Mouse (Mus musculus) spleen, embryonic (tissue): ENCODE results near the gene Slc4a8.
"Not testable (repeated sequence)": the region's sequence is repeated elsewhere in the genome, so short reads cannot be mapped to it uniquely, and the experiment has no call there.

Experiments
- CTCF ChIA-PET: fragments of 350-600 bp; sonication (Branson Sonifier 250); formaldehyde crosslinking; loops from one replicate; lab custom pipeline; 2022; lab: Charles Lee

Gene Slc4a8

DNA sequence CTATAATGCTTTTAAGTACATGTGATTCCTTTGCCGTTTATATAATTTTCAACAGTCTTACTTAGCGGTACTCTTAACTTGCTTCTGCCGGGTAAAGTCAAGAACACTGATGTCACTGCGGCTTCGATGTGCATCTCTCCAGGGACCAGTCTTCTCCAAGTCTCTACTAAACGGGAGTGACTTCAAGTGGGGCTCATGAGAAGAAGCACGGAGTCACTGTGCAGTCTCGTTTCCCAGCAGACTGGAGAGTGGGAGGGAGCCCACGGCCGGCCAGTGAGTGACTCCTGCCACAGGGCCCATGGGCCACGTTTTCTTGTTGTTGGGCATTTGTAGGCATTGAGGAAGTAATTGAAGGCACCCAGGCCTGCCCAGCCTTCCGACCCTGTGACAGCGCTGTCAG lies 6.3 kb downstream of the Slc4a8 start:
- CTCF ChIA-PET = interaction anchor here (0.7 kb wide), 1 partner anchor 147 kb away, joined by 3 read pairs; no protein-coding TSS in a partner anchor

DNA sequence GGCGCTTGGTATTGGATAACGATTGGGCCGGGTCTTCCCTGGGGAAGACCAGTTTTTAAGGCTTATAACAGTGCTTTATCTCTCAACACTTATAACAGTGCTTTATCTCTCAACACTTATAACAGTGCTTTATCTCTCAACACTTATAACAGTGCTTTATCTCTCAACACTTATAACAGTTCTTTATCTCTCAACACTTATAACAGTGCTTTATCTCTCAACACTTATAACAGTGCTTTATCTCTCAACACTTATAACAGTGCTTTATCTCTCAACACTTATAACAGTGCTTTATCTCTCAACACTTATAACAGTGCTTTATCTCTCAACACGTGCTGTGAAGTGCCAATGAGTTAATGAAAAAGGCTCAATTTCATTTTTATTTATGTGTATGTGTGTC lies 7.5 kb downstream of the Slc4a8 start:
- CTCF ChIA-PET = not testable (repeated sequence)

DNA sequence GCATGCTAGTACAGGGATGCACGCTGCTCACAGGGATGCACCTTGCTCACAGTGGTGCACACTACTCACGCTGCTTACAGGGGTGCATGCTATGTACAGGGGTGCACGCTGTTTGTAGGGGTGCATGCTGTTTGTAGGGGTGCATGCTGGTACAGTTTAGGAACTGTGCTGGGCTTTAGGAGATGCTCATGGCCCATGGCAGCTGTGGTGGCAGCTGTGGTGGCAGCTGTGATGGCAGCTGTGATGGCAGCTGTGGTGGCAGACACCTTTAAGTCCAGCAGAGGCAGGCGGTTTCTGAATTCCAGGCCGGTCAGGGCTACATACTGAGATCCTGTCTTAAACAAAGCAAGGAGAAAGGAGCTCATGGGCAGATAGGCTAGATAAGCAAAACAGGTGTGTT lies 8.8 kb downstream of the Slc4a8 start:
- CTCF ChIA-PET = no interaction called here

DNA sequence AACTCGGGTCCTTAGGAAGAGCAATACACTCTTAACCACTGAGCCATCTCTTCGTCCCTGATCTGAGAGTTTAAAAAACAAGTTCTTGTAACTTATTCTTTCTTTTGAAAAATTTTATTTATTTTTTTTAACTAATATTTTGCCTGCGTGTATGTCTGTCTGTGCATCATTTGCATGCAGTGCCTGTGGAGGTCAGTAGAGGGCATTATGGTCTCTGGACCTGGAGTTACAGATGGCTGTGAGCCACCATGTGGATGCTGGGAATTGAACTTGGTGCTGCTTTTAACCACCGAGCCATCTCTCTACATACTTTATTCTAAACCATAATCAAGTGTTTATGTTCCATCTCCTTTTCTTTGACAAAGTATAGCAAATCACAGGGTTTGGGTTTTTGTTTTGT lies 11.1 kb downstream of the Slc4a8 start:
- CTCF ChIA-PET = no interaction called here

DNA sequence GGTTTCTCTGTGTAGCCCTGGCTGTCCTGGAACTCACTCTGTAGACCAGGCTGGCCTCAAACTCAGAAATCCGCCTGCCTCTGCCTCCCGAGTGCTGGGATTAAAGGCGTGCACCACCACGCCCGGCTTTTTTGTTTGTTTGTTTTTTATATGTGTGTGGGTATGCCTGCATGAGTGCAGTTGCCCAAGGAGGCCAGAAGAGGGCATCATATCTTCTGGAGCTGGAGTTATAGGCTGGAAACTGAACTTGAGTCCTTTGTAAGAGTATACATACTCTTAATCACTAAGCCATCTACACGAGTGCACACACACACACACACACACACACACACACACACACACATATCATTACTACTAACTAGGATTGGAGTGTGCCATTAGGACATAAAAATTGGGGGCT lies 12.3 kb downstream of the Slc4a8 start:
- CTCF ChIA-PET = not testable (repeated sequence)

DNA sequence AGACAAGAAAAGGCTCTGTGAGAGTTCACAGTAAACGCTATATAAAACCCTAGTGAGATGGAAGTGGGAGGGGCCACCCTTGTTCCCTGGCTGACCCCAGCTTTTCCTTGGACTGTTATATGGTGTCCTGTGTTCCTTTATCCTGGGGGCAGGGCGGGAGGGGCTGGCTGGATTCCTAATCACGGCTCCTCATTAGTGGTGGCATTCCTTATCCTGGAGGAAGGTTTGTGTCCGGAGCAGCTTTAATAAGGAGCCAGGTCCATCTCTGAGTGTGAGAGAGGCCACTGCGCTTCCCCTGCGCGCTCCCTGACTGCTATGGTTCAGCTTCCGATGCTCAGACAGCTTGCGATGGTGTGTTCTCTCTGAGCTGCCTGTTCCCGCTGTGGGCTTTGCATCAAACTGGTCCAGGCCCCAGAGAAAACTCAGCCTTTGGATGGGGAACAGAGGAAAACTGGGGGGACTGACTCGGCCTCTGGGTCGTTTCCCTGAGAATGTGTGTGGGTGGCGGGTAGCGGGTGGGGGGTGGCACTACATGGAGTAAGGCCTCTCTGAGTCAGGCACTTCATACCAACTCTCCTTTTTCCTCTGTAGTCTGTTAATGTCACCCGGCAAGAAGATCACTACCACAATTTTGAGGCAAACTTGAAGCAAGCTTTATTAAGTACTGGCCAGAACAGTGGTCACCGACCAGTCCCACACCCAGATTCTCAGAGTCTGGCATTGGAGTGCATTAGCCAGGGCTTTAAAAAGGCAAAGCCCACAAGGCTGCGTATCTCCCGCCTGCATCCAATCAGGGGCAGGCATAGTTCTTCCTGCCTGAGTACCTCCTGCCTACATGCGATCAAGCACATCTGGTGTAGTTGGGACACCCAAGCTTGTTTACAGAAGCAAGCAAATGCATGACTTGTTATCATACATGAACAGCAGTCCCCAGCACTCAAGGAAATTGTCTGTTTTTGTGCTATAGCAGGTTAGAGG lies 13.9 kb downstream of the Slc4a8 start:
- CTCF ChIA-PET = no interaction called here

DNA sequence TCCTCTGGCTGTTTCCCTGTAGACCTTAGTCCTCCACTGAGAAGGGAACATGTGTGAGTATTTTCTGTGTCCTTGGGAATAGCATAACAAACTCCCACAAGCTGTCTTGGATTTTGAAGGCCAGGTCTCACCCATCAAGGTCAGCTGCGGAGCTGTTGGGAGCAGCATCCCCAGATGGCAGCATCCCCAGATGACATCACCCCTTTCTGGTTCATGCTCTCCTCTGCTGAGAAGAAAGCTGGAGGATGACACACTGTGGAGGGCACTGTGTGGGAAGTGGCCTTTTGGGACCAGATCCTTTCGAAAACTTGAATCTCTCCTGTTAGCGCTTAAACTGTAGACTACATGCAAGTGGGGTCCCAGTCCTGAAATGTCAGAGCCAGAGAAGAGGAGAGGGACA lies 14.9 kb downstream of the Slc4a8 start:
- CTCF ChIA-PET = interaction anchor here (0.6 kb wide), 1 partner anchor 365 kb away, joined by 3 read pairs; no protein-coding TSS in a partner anchor

DNA sequence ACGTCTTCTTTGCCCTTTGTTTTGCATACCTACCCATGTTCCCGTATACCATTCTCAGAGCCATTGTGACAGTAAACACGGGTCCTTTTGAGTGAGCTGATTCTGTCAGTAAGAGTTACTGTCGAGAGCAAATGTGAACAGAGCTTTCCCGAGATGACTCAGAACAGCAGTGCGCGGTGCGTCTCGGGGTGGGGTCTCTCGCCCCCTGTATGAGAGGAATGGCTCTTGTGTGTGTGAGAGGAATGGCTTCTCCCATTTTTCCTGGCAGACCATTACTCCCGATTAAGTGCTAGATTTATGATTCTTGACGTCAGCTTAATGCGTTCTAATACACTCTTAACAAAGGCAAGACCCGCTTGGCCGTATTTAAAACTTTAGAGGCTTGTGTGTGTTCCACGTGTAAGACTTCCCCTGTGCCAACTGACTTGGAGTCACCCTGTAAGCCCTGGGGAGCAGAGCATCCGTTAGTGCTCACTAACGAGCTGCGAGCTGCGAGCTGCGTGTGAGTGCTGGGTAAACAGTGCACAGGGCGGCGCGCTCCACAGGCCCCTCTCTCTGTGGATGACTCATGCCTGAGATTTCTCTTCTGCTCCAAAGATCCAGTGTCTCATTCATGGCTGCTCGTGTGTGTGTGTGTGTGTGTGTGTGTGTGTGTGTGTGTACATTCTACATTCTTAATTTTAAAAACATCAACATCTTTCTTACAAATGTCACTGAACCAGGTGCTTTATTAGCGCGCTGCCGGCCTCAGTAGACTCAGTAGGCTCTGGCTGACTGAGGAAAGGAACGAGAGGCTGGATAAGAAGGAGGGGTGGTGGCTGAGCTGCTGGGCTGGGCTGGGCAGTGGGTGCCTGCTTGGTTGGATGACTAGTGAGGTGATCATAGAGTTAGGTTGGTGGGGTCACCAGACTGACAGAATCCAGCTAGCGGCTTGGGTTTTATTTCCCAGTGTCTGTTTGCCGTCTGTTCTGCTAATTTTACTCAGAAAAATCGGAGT lies 15.8 kb downstream of the Slc4a8 start:
- CTCF ChIA-PET = no interaction called here

DNA sequence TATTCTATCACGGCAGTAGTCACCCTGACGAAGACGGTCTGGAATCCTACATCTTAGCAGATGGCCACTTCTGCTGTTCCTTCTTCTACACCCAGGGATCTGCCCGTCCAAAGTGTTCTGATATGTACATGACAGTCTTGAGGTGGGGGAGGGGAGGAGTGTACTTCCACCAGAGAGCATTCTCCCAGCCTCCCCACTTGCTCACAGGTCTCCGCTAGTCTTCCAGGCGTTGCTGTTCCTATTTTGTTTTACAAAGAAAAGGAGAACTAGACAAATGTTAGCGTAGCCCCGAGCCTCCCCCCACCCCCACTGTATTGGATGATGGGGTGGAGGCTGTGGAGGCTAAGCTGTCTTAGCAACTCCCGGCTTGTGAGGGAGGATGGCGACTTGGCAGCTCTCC lies 18.3 kb downstream of the Slc4a8 start:
- CTCF ChIA-PET = interaction anchor here (0.6 kb wide), 1 partner anchor 51 kb away, joined by 9 read pairs; no protein-coding TSS in a partner anchor

DNA sequence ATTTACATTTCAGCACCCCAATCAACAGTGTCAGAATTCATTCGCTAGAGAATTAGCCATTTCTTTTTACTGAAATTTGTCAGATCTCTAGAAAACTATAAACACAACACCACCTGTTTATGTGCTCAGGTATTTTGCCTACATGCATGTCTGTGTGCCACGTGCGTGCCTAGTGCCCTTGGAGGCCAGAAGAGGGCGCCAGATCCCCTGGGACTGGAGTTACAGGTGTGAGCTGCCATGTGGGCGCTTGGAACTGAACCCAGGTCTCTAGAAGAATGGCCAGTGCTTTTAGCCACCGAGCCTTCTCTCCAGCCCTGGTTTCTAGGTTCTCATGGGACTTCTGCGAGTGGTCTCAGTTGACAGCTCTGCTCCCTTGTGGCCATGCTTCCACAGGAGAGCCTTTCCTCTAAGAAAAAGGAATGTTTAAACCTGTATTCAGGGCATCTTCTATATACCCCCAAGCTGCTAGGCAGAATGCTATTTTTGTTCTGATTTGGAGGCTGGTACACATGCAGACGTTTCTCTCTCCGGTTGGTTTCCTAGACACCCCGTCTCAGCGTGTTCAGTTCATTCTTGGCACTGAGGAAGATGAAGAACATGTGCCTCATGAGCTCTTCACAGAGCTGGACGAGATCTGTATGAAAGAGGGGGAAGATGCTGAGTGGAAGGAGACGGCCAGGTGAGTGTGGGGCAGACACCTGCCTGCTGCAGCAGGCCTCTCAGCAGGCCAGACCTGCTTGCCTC lies 21.9 kb downstream of the Slc4a8 start:
- CTCF ChIA-PET = no interaction called here

DNA sequence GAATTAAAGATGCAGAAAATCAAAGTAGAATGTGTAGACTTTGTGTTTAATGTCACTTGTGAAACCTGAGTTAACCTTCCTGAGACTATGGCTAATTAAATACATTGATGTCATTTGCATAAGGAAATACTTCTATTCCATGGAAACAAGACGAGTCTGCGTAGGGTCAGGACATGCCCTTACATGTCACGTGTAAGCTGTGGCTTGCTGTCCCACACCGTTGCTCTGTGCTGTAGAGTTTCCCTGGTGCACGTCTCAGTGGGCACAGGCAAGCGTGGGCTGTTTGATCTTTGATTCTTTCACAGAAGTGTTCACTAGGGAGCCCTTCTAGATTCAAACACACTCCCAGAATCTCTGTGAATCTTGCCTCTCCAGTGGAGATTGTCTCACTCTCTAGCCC lies 28.7 kb downstream of the Slc4a8 start:
- CTCF ChIA-PET = no interaction called here

DNA sequence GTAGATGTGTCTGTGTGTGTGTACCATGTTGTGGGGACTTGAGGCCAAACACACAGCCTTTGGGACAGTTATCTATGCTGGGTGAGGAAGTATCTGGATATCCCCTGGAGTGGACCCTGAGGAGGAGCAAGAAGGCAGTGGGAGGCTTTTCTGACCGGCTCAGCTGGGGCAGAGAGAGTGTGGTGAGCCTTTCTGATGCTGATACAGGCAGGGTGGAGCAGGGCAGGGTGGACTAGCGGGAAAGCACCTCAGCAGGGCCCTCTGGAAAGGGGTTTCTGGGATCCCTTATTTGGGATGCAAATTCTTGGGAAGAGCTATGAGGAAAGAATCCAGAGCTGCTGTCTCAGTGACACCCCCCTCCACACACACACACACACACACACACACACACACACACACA lies 30.8 kb downstream of the Slc4a8 start:
- CTCF ChIA-PET = no interaction called here

DNA sequence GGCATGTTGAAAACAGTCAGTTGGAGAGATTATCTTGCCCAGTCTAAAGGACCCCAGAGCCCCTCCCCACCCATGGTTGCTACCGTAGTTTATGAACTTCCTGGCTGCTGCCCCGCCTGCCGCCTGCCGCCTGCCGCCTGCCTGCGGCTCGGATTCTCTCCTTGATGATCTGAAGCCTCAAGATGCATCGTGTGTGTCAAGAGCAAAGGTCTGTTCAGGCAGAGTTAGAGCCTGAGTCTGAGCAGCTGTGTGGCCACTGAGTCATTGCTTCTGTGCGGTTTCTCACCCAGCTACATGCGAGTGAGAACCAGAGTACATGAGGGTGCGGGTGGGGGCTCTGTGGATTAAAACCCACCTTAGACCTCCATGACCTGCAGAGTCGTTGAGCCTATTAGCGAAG lies 39.4 kb downstream of the Slc4a8 start:
- CTCF ChIA-PET = no interaction called here

DNA sequence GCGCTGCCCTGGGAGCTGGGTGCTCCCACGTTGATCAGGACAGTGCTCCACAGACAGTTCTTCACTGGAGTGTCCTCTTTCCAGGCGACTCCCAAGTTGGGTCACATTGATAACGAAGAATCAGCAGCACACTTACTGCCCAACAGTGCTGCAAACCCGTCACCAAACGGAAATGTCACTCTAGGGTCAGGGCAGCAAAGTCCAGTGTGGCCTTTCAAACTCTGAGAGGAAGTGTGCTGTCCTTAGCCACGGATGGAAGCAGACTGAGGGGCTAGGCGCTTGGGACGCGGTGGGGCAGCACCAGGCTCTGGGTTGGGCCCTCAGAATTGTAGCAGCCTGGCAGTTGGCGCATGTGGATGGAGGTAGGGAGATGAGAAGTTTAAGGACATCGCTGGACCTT lies 46.5 kb downstream of the Slc4a8 start:
- CTCF ChIA-PET = no interaction called here

DNA sequence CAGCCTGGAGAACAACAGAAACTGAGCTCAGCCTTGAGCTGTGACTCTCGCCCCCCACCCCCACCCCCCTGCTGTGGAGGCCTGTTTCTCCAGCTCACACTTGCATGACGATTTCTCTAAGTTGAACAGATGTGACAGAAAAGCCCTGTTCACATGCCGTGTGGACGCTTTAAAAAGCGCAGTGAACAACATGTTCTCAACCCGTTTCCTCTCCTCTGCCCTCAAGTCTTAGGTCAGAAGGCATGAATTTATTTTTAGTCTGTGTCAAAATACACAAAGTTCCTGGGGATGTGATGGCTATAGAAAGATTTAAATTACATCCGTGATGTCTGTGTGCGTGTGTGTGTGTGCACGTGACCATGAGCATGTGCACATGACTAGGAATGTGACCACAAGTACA lies 46.9 kb downstream of the Slc4a8 start:
- CTCF ChIA-PET = no interaction called here

DNA sequence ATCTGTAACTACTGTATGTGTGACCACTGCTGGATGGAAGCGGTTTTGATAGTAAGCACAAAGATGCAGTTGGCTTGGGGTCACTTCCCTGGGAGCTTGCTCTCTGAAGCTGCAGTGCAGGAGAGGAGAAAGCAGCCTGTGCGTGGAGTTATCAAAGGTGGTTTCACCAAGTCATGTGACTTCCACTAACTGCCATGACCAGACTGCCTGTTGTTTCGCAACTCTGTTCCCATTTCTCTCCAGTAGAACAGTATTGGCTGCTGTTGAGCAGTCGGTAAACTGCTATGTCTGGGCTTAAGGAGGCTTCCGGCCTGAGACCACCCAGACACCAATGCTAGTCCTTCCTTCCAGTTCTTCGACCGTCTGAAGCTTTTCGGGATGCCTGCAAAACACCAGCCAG lies 48.7 kb downstream of the Slc4a8 start:
- CTCF ChIA-PET = no interaction called here

DNA sequence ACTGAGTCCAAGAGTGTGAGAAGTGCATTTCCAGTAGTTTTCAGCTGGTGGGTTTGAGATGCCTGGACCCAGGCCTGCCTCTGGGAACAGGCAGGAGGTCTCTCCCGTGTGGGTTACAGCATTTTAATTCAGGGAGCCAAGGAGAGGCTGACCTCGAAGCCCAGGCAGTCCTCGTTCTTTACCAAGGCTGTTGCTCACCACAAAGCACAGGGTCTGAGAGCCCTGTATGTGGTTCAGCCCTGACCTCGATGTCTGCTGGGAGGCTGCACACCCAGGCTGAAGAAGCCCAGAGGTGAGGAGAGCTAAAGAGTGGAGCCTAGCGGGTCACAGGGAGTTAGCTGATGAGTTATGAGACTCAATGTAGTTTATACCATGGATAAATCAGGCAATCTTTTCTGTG lies 52.0 kb downstream of the Slc4a8 start:
- CTCF ChIA-PET = no interaction called here

DNA sequence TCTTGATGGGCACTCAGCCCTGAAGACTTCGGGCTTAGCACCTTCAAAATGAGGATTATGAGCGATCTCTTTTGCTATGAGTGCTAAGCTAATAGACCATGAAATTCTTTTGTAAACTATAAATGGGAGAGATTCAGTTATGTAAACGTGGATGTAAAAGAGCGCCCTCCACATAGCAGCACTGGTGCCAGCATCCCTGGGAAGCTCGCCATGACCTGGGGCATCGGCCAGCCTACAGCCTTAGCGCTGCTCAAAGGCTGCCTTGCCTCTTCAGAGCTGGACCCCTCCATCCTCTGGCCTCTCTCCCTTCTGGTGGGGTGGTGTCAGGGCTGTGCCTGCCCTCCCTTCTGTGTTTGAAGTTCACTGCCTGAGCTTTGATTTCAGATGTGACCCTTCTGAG lies 52.5 kb downstream of the Slc4a8 start:
- CTCF ChIA-PET = no interaction called here

DNA sequence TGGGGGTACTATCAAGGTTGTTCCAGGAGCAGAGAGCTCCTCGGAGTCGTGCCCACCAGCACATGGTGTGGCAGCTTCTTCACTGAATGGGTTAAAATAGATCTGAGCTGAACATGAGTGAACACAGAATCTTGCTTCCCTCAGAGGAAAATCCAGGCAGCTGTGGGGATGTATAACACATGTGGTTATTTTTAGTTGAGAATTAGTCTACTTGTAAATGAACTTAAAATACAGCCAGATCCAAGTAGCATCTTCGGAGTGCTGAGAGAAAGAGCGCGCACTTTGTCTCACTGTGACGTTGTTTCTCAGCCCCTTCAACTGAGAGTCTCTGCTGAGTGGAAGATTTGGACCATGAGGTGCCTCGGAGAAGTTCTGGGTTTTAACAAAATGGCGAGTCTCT lies 53.8 kb downstream of the Slc4a8 start:
- CTCF ChIA-PET = no interaction called here

DNA sequence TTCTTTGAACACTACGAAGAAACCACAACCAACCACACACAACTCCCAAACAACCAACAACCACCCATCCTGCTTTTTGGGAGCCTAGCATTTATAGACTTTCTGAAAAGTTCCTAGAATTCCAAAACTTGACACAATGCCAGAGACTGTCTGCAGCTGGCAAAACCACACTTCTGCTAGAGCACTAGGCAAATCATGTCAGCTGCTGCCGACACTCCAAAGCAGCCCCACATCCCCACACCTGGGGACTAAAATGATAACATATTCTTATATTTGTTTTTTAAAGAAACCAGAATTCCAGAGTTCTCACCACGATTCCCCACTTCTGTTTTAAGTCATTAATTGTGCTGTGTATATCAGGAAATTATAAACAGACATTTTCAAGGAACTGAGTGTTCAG lies 57.3 kb downstream of the Slc4a8 start:
- CTCF ChIA-PET = no interaction called here

DNA sequence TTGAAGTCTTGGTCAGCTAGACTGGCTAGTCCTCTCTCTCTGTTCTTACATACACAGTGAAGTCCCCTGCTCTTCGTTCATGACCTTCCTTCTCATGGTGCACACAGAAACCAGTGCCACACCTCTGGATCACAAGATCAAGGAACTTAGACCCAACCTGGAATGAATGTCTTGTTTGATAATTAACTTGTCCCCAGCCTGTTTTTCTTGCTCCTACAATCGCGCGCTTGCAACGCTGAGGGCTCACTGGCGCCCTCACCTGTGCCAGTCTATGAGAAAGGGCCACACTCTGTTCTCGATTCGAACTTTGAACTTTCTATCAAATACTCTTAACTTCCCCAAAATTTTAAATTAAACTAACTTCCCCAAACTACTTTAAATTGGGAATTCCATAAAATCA lies 60.3 kb downstream of the Slc4a8 start:
- CTCF ChIA-PET = no interaction called here
